Mouse (Mus musculus) kidney, adult 9 months (tissue): ENCODE data around the gene Kdm4b.

Experiments used
- DNase-seq: peaks from one replicate; pipeline ENCODE4 v3.0.0; 2022

The Kdm4b gene

DNA sequence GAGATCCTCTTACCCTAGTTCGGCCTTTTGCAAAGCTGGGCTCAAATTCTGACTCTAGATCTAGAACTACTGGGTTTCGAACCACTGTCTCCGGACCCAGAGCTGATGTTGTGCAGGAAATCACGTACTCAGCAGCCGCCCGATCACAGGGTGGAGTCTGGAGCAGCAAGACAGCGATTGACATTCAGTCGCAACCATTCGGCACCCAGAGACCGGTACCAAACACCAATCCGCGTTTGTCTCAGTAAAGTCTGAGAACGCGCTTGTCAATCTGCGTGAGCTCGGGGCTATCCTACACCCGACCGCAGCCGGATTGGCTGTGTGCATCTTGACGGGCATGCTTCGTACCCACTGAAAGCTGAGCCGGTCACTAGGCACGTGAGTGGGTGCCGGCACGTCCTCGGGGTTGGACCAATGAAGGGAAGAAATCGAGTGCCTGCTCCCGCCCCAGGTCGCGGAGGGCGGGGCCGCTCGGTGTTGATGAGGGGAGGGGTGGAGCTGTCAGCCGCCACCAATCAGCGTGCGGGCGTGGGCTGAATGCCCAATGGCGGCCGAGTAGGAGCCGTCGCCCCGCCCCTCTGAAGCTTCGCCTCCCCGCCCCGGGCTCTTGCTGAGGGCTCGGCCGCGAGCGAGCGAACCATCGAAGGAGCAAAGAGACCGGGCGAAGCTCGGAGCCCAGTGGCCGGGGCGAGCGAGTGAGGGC lies at the start of gene Kdm4b:
Gene Kdm4b (plus strand): TSS at position 613 of the 703 bp plus-strand sequence.
- DNase-seq, result peak; percentile 100

DNA sequence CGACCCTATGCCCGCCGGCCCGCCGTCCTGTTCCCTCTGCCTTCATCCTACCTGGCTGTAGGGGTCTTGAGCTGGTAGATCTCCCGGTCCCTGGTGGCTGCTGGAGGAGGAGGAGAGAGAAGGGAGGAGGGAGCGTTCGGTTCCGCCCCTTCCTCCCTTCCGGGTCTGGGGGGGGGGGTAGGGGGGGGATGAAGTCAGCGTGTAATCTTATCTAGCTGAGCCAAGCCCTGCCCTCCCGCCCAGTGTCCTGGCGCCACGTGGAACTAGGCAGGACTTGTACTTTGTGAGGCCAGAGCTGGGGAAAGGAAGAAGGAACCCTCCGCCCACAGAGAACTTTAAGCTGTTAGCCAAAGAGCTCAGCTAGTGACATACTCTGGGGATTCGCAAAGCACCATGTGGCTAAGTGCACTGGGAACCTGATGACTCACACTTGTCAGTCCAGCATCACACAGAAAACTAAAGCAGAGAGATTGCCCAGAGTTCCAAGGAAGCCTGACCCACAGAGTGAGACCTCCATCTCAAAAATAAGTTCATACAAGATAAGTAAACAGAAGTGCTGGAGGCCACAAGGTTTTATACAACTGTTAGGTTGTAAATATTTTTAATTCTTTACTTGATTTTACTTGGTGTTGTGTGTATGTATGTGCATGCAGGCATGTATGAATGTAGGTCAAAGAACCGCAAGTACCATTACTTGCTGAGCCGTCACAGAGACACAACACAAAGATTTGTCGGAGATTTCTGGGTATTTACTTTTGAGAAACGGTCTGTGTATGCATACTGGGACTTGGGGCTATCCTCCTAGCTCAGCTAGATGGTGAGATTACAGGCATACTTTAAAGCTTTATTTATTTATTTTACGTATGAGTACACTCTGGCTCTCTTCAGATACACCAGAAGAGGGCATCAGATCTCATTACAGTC lies 49.0 kb upstream of the Kdm4b start, which contains the start of gene Ticam1:
Gene Ticam1 (minus strand): TSS at position 144 of the 924 bp plus-strand sequence.
- DNase-seq, result peak; percentile 97

DNA sequence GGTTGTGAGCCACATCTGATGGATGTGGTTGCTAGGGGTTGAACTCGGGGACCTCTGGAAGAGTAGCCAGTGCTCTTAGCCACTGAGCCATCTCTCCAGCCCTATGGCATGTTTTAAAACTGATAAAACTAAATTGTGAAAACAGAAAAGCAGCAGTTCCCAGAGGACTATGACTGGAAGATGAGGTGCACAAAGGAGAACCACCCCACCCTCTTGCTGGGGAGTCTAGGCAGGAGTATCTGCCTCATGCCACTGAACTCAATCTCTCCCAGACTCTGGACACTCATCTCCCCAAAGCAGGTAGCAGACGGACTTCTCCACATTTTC lies 48.3 kb upstream of the Kdm4b start:
- DNase-seq, result no peak

DNA sequence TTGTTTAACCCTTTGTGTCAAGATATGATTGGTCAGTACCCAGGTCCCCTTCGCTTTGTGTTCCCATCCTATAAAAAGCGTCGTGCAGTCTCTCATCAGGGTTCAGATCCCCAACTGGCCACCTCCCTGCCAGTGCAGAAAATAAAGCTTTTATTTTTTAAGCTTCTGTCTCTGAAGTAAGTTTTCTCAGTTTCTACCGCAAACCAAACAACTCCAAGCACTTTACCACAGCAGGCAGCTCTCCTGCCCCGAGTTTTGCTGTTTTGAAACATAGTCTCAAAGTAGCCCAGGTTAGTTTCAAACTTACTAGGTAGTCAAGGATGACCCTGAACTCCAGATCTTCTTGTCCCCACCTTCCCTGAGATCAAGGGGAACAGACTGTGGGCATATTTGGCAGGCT lies 47.5 kb upstream of the Kdm4b start:
- no peak for DNase-seq

DNA sequence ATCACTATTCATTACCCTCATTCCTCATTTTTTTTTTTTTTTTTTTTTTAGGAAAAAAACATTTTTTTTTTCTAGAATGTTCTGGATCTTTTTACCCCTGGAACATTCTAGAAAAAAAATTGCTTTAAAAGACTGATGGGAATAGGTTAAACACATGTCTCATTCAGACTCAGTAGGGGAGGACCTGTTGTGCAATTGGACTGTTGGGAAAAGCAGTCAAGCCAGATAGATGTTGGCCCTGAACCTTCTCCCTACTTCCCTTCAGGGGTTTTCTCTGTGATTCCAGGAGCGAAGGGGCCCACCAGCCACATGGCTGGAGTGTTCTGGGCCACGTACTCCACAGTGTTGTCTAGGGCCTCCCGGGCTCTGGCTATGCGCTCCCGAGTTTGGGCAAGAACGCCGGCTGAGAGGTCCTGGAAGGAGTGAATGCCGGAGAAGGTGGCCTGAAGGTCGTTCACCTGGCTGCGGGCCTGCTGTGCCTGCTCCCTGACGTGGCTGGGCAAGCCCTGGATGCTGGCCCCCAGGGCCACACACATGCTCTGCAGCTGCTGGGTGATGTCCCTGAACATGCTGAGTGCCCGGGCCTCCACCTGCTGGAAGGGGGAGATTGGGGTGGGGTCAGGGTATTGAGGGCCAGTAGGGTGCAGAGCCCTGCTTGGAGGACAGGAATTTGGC lies 46.2 kb upstream of the Kdm4b start:
- peak; percentile 64 for DNase-seq

DNA sequence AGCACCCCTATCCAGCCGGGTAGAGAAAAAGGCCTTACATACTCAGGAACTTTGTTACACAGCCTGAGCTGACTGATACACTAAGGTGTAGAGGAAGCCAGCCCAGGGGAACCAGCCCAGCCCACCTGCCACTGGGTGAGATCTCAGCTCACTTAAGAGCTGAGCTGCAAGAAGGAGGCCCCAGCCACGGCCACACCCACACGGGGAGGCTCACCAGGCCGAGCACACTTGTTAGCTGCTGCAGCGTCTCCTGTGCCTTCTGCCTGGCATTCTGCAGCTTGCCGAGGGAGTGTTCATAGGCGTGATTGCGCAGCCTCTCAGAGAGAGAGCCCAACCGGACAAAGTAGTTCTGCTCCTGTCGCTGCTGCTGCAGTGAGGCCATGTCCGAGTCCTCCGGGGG lies 44.7 kb upstream of the Kdm4b start:
- no peak for DNase-seq

DNA sequence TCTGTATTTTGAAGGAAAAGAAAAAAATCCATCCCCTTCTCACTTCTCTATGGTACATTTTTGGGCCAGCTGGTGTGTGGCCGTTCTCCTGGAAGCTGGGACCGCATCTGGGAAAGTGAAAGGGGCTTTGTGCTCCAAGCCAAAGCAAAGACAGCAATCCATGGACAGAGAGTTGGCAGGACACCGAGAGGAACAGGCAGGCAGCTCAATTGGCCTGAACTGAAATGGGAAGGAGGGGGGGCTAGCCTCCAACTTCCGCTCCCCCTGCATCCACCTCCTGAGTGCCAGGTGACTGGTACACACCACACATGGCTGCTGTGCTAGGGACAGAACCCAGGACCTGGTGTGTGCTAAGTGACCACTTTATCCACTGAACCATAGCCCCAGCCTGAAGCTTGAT lies 43.1 kb upstream of the Kdm4b start:
- DNase-seq, result no peak

DNA sequence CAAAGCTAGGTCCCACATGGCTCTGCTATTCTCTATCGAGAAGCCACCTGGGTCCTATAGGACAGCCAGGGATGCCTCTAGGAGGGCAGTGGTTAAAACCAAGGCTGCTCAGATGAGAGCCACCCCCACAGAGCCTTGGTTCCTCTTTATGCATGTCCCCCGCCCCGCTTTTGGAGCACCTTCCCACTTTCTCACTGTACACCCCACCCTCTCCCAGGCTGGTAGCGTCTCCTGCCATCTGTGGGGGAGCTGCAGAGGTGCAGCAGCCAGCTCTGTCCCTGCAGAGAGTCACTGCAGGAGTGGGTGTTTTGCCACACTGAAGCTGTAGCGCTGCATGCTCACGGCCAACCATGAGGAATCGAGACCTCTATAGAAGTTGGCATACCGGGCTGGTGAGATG lies 42.5 kb upstream of the Kdm4b start:
- no peak for DNase-seq

DNA sequence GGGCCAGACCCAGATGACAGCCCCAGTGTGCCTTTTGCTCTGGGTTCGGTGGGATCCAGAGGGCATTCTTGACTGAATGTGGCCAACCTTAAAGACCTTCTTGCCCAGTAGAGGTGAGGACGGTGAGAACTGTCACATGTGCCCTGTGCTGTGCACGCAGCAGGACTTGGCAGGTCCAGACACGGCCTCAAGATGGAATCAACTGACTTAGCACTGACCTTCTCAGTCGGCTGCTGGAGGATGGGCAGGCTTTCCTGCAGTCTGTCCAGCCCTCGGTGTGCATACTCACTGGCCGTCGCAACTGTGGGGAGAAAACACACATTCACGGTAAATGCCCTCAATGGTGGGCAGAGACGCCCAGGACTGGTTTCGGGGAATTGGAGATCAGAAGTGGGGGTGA lies 39.9 kb upstream of the Kdm4b start:
- DNase-seq, result no peak

DNA sequence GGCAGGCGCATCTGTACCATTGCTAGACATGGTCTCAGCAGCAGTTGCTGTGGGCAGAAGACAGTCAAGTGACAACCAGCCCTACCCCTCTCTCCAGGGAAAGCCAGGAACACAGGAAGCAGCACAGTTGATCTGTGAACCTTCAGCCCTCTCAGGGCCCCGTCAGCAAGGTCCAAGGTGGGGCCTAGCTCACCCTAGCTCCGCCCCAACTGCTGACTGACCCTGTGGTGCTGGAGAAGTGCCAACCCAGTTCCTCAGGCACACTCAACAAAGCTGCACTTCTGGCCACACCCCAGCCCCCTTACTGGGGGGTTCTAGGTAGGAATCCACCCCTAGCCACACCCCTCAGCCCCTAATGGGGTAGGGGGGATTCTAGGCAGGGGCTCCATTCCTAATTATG lies 38.0 kb upstream of the Kdm4b start:
- DNase-seq, result peak; percentile 81

DNA sequence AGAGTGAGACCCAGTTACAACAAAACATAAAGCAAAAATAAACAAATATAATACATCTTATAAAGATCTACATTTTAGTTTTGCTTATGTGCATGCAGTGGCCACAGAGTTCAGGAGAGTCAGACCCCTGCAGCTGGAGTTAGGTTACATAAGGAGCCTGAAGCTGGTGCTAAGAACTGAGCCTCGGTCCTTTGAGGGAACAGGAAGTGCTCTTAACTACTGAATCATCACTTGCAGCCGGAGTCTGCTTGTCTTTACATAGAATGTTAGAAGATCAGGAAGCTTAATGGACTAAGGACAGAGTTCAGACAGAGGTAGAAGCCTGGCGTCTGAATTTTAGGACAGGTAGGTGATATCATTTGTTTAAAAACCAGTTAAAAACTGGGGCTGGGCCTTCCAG lies 37.0 kb upstream of the Kdm4b start:
- DNase-seq, result no peak

DNA sequence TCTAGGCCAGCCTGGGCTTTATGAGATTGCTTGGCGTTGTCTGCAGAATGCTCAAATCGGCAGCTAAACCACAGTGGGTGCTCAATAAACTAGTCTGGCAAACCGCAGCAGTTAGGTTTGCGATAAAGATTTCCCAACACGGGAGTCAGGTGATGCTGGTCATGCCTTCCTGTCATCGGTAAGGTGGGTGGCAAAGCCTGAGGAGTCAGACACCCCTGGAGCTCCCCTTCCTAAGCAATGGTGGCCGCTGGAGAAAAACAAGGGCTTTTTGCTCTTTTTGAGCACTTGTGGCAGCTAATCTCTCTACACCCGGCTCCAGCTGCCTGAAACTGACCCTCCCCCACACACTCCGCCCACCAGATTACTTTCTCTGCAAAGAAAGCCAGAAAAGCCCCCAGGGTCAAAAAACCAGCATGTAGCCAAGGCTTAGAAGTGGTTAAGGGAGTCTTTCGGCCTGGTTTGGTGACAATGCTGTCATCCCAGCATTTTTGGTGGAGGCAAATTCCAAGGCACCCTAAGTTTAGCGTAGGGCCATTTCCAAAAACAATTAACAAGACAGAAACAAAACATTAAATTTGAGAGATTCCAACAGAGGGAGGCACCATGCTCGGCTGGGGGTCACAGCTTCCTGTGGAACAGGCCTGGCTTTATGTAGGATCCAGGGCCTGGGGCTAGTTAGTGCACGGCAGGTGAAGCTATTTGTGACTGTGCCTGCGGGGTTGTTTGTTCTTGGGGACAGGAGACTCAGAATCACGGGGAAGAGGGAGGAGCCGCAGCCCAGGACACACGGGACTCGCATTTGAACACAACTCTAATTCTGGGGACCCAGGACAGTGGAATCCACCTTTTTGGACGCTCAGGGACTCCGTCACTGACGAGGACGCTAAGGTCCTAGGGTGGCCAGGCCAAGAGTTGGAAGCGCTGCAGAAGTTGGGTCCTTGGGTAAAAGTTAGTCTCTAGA lies 36.2 kb upstream of the Kdm4b start:
- no peak for DNase-seq

DNA sequence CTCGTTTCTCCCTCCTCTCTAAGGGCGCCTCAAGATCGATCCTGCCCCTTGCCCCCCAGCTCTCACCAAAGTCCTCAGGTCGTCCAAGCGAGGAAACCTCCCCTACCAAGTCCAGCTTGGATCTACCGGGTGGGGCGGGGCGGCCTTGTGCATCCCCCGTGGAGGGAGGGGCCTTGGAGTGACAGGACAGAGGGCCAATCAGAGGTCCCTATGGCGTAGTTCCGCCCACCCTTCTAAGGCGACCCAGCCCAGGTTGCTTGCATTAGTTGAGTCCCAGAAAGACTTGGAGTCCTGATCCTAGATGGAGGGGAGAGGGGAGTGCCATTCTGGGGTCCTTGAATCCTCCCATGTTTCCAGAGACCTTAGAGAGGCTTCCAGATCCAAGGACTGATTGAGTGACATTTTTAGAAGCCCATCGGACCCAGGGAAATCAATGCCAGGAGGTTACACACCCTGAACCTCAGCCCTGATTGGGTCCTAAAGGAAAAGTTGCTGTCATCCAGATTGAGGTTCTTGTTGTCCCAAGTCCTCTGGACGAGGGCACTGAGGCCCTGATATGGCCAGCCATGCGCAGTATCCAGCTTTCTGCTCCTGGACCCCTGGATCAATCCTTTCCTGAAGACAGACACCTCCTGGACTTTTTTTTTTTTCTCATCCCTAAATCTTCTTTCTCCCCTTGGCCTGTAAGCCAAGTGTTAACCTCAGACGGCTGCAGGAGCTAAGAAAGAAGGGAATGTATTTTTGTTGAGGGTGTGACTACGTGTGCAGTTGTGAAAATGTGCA lies 35.3 kb upstream of the Kdm4b start:
- peak; percentile 99 for DNase-seq

DNA sequence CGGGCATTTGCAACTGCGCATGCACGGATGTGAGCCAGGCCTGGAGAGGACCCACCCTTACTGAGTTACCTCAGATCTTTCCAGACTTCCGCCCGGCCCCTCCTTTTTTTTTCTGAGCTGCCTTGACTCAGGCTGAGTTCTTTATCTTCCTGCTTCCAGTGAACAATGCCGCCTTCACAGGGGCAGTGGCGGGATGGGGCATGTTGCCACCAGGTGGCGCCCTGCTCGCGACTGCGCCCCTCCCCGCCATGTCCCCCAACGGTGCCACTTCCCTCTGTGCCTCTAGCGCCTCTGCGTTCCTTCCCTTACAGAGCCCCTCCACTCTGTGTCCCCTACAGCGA lies 34.7 kb upstream of the Kdm4b start:
- peak; percentile 93 for DNase-seq

DNA sequence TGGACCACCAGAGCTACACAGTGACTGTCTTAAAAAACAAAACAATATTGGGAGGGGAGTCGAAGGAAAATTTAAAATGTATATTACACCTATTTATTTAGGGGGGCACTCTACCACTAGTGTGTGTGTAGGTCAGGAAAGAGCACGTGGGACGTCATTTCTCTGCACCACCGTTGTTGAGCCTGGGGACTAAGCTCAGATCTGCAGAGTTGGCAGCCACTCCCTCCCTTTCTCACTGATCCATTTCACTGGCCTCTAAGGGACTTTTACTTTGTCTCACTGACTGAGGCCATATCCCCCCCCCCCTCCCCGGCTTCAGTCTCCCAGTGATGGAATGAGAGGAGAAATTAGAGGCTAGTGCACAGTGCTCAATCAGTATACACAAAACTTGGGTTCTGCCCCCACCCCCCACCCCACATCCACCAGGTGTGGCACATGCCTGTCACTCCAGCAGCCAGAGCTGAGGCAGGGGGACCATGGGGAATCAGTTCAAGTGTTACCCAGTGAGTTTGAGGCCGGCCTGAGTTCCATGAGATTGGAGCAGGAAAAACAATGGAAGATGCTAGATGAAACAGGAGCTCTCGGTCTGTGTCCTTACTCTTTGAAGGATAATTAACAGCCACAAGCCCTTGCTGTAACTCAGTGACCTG lies 33.9 kb upstream of the Kdm4b start:
- no peak for DNase-seq

DNA sequence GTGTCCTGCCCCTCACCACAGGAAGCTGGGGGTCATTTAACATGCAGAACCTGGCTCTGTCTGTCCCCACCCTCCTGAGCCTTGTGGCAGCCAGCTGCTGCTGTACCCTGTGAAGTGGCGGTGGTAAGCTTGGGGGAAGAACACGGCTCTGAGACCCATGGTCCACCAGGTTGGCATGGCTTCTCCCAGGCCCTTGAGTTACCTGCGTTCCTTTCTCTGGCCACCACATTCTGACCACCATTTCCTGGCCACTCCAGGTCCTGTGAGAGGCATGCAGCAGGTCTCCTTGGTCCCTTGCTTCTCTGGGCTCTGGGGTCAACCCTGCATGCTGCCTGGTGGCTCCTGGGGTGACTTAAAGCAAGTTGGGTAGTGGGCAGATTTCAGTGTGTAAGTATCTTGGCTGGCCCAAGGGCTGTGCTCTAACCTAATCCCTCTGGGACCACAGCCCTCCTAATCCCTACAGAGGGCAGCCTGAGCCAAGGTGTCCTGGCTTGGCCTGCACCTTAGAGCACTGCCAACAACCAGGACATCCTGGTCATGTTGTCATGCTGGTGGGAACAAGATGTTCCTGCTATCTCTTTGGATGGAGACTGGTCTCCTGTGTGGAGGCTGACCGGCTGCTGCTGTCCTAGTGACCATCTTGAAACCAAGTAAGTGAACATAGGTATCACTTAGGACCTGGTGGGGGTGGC lies 33.2 kb upstream of the Kdm4b start, which contains the start of gene Plin3:
Gene Plin3 (minus strand): TSS at position 343 of the 692 bp plus-strand sequence.
- DNase-seq, result no peak

DNA sequence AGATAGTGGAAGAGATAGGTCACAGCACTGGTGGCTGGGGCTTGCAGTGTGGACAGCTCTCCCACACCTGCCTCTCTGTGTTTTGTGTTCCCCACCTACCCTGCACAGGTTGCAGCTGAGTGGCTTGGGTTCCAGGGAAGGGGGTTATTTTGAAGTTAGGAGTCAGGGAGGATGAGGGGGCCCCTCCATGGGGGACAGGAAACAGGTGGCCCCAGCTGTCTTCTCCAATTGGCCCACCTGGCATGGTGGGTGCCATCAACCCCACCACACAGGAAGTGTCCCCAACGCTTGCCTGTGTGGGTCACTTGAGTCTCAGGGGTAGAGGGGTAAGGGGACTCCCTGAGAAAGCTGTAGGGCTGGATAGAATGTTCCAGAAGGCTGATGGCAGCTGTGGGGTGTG lies 32.6 kb upstream of the Kdm4b start:
- no peak for DNase-seq

DNA sequence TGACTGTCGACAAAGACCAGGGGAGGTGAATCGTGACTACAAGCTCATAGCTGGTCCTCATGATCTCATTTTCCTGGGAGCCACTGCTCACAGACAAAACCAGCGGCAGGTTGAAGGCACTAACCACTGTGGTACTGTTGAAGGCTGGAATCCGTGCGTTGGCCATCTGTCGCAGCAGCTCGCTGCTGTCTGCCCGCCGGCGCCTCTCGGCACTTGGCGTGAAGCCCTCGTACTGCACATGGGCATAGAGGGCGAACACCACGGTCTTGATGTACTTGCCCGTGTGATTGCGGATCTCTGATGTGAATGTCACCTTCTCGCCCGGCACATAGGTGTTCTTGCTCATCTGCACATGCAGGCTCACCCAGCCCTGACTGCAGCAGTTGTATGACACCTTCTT lies 31.6 kb upstream of the Kdm4b start:
- DNase-seq, result no peak

DNA sequence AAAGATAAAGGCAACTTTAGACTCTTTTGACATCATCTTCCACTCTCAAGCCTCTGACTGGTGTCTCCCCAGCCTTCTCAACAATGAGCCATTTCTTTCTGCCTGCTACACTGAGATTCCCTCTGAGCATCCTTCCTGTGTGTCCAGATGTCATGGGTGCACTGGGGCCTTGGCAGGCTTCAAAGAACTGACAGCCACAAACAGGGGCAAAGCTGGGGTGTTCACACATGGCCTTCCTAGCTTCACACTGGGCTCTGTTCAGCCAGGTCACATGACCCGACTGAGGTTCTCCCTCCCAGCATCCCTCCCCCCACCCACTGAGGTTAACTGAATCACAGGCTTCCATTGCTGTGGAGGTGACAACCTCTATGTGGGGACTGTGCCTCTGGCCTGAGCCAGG lies 29.7 kb upstream of the Kdm4b start:
- DNase-seq, result no peak

DNA sequence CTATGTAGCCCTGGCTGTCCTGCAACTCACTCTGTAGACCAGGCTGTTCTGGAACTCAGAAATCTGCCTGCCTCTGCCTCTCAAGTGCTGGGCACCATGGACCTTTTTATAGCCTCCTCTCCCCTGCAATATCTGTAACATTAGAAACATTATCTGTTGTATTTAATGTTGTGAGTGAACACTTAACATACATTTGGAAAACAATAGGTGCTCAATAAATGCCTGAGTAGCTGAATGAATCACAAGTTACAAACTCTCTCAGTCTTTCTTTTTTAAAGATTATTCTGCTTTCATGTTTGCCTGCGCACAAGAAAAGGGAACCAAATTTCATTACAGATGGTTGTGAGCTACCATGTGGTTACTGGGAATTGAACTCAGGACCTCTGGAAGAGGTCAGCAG lies 27.6 kb upstream of the Kdm4b start:
- no peak for DNase-seq

DNA sequence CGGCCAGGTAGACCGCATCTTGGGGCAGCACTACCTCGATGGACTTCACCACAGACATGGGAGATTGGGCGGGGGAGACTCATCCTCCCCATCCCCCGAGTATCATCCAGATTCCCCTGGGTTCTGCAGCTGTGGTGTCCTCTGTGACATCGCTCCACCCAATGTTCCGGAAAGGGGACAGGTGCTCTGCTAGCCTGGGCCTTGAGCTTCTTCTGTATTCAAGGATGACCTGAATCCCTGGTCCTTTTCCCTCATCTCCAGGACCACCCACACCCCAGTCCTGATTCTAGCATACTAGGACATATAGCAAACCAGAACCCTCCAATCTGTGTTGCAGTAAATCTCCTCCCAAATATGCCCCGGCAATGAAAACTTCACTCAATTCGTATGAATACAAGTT lies 25.7 kb upstream of the Kdm4b start, which contains the start of gene Arrdc5:
Gene Arrdc5 (minus strand): TSS at position 101 of the 400 bp plus-strand sequence.
- DNase-seq, result no peak
